ENCODE assay signal across 8 mouse cellular contexts in the genomic region with DNA sequence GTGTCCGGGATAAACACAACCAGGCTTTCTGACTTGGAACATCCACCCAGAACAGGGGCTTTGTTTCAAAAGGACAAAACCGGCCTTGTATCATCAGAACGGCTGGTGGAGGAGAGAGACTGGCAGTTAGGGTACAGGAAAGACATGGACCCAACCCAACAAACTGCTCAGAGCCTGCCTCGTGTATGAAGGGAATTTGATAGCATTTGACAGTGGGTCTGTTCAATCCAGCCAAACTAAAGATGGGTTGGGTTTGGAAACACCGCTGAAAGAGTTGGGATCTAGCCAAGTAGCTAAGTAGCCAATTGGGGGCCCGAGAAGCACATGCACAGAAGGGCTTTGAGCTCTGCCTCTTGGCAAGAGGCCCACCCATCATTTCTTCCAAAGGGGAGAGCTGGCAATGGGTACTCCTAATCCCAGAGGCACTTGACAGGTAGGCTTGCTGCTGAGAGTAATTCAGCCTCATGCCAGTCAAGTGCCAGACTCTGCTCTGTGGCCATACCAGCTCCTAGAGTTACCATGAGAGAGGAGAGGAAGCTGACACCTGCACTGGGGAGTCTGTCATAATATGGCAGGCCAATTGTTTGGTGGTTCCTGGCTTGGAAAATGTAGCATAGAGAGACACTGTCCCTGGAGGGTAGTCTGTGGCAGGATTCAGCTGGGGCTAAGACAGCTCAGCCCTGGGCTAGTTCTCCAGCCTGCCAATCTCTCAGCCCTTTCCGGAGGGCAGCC.
DNase-seq lines count a peak whose midpoint lies in the region; ATAC-seq and TF ChIP-seq lines count a peak whose summit lies in the region.

No protein-coding gene starts in this region.

- H3K36me3 ChIP-seq in forebrain, postnatal 0 days (ENCODE audit: insufficient read depth) = no peaks in the 10 kb centered on the region
- H3K36me3 ChIP-seq in limb, embryonic 15.5 days = no peaks in the 10 kb centered on the region
- H3K36me3 ChIP-seq in kidney, embryonic 14.5 days (ENCODE audit: control insufficient read depth, insufficient read depth, low read length) = no peaks in the 10 kb centered on the region

- no peak overlapping the region for H3K4me3 ChIP-seq in forebrain, postnatal 0 days (ENCODE audit: low read depth, low read length)
- no peak overlapping the region for H3K4me3 ChIP-seq in limb, embryonic 15.5 days
- no peak overlapping the region for H3K4me3 ChIP-seq in kidney, embryonic 14.5 days (ENCODE audit: low read length)

- H3K27me3 ChIP-seq in forebrain, postnatal 0 days (ENCODE audit: insufficient read depth, low read length) = no peaks in the 10 kb centered on the region
- no peaks in the 10 kb centered on the region for H3K27me3 ChIP-seq in limb, embryonic 15.5 days
- no peaks in the 10 kb centered on the region for H3K27me3 ChIP-seq in kidney, embryonic 14.5 days (ENCODE audit: control insufficient read depth, insufficient read depth, low read length)

- peaks cover 6% of the 10 kb centered on the region for H3K4me1 ChIP-seq in forebrain, postnatal 0 days (ENCODE audit: insufficient read depth)
- H3K4me1 ChIP-seq in limb, embryonic 15.5 days = peaks cover 8% of the 10 kb centered on the region
- no peaks in the 10 kb centered on the region for H3K4me1 ChIP-seq in kidney, embryonic 14.5 days (ENCODE audit: control insufficient read depth, insufficient read depth, low read length)

- no peaks in the 10 kb centered on the region for H3K9me3 ChIP-seq in forebrain, postnatal 0 days (ENCODE audit: low read length)
- no peaks in the 10 kb centered on the region for H3K9me3 ChIP-seq in limb, embryonic 15.5 days
- H3K9me3 ChIP-seq in kidney, embryonic 14.5 days (ENCODE audit: control insufficient read depth, low read length) = no peaks in the 10 kb centered on the region

- intact Hi-C loops in gastrocnemius, postnatal 14 days (cut with DNase I; ENCODE audit: low total_unique reads) = no loop called here
- intact Hi-C loops in gastrocnemius, postnatal 36 days (cut with DNase I) = no loop called here

- WGBS in forebrain, postnatal 0 days = 18% methylated on average over 7 of the region's 7 CpGs
- WGBS in limb, embryonic 15.5 days = 49% methylated on average over 7 of the region's 7 CpGs
- 75% methylated on average over 7 of the region's 7 CpGs for WGBS in kidney, embryonic 14.5 days

- peak overlapping the region; percentile 62; the same call in 1 of the 2 replicates for H3K27ac ChIP-seq in forebrain, postnatal 0 days (ENCODE audit: low read depth, low read length)
- no peak overlapping the region; the same call in 1 of the 2 replicates for H3K27ac ChIP-seq in limb, embryonic 15.5 days
- H3K27ac ChIP-seq in kidney, embryonic 14.5 days (ENCODE audit: low read depth, low read length) = no peak overlapping the region

- no peak for TF ChIP-seq CTCF in forebrain, postnatal 0 days (IDR thresholded peaks at IDR 0.05; ENCODE audit: low read depth)

- no peak overlapping the region for H3K4me2 ChIP-seq in forebrain, postnatal 0 days (ENCODE audit: low read depth)
- H3K4me2 ChIP-seq in limb, embryonic 15.5 days = no peak overlapping the region
- no peak overlapping the region for H3K4me2 ChIP-seq in kidney, embryonic 14.5 days (replicated peaks; ENCODE audit: low read depth, low read length)

- H3K9ac ChIP-seq in forebrain, postnatal 0 days = no peak overlapping the region
- no peak overlapping the region for H3K9ac ChIP-seq in limb, embryonic 15.5 days
- no peak overlapping the region for H3K9ac ChIP-seq in kidney, embryonic 14.5 days (ENCODE audit: low read depth, low read length)

- peak; percentile 87 for ATAC-seq in forebrain, postnatal 0 days
- 0 out of 2 replicates have a peak, but pooled peaks have one; percentile 19 for ATAC-seq in limb, embryonic 15.5 days (ENCODE audit: insufficient number of reproducible peaks, low FRiP score, low TSS enrichment, low read depth)
- no peak for ATAC-seq in kidney, embryonic 14.5 days (ENCODE audit: low FRiP score, low TSS enrichment)

- DNase-seq in gastrocnemius, postnatal 14 days = peak; percentile 9
- no peak for DNase-seq in gastrocnemius, postnatal 36 days
- DNase-seq in brain, adult 2 months (ENCODE audit: low read depth, low spot score) = peak; percentile 89
- peak; percentile 84 for DNase-seq in forebrain, postnatal 0 days
- DNase-seq in urinary bladder, adult 2 months (ENCODE audit: low spot score) = no peak
- DNase-seq in thymus, postnatal 36 days = no peak

Comparison
In these comparisons a context has a peak if more than half of its experiments do, and no peak if none do; other contexts are left out.
1. DNase-seq: peak in gastrocnemius, postnatal 14 days (single experiment), brain, adult 2 months (single experiment) and forebrain, postnatal 0 days (single experiment); none in gastrocnemius, postnatal 36 days (0 of 2), urinary bladder, adult 2 months (single experiment) and thymus, postnatal 36 days (0 of 2).